Mouse (Mus musculus): ENCODE measurements at regions not wholly inside any gene's neighbourhood (a gene's known extent, or its start where the extent isn't known, plus 50 kb on each side); places are given as distances from the start of the nearest gene placed in this dataset.

GRCm38 (mm10) chr5:52975557-52976088 lies 62.3 kb upstream of the Slc34a2 start:
- Histone ChIP-seq H3K4me3 (no peak overlapping the region), H3K36me3 (no peaks in the 10 kb centered on the region), H3K27me3 (no peaks in the 10 kb centered on the region), H3K9me3 (no peaks in the 10 kb centered on the region), H3K4me1 (0 out of 2 replicates have a peak, but pooled peaks cover 8% of the 10 kb centered on the region), H3K9ac (no peak overlapping the region), H3K4me2 (peak overlapping the region; percentile 18; the same call in 1 of the 2 replicates), H3K27ac (peak overlapping the region; percentile 57)
- WGBS: 52% methylated on average over 8 of the region's 8 CpGs
- peak; percentile 64 for ATAC-seq (ENCODE audit: borderline replicate concordance, extremely low read depth, low FRiP score, low TSS enrichment)

- no peak overlapping the region for H3K4me2 ChIP-seq
Observed at GRCm38 (mm10) chr5:52977826-52978687, 59.8 kb upstream of the Slc34a2 start.

GRCm38 (mm10) chr5:52979458-52979857 lies 58.4 kb upstream of the Slc34a2 start:
- ATAC-seq (ENCODE audit: borderline replicate concordance, extremely low read depth, low FRiP score, low TSS enrichment): no peak
- Histone ChIP-seq H3K36me3 (no peaks in the 10 kb centered on the region), H3K4me3 (no peak overlapping the region), H3K27me3 (no peaks in the 10 kb centered on the region), H3K9me3 (no peaks in the 10 kb centered on the region), H3K9ac (no peak overlapping the region), H3K4me1 (0 out of 2 replicates have a peak, but pooled peaks cover 11% of the 10 kb centered on the region), H3K27ac (no peak overlapping the region), H3K4me2 (no peak overlapping the region)
- WGBS: 14% methylated on average over 1 of the region's 1 CpGs

More at GRCm38 (mm10) chr5:52977826-52978687, 59.8 kb upstream of the Slc34a2 start:
- Histone ChIP-seq H3K27ac (peak overlapping the region; percentile 34; the same call in 1 of the 2 replicates), H3K4me3 (no peak overlapping the region), H3K36me3 (no peaks in the 10 kb centered on the region), H3K9me3 (no peaks in the 10 kb centered on the region), H3K4me1 (0 out of 2 replicates have a peak, but pooled peaks cover 11% of the 10 kb centered on the region), H3K9ac (no peak overlapping the region), H3K27me3 (no peaks in the 10 kb centered on the region)
- WGBS: 56% methylated on average over 9 of the region's 9 CpGs
- no peak for ATAC-seq (ENCODE audit: borderline replicate concordance, extremely low read depth, low FRiP score, low TSS enrichment)

GRCm38 (mm10) chr5:52982056-52982455 lies 55.8 kb upstream of the Slc34a2 start:
- Histone ChIP-seq H3K4me1 (0 out of 2 replicates have a peak, but pooled peaks cover 3% of the 10 kb centered on the region), H3K9me3 (no peaks in the 10 kb centered on the region), H3K27ac (no peak overlapping the region), H3K4me2 (no peak overlapping the region), H3K9ac (no peak overlapping the region), H3K36me3 (no peaks in the 10 kb centered on the region), H3K27me3 (no peaks in the 10 kb centered on the region), H3K4me3 (no peak overlapping the region)
- WGBS: 67% methylated on average over 4 of the region's 4 CpGs
- ATAC-seq (ENCODE audit: borderline replicate concordance, extremely low read depth, low FRiP score, low TSS enrichment): no peak

- Histone ChIP-seq H3K4me3 (no peak overlapping the region), H3K9ac (no peak overlapping the region), H3K27me3 (no peaks in the 10 kb centered on the region), H3K4me2 (no peak overlapping the region), H3K4me1 (0 out of 2 replicates have a peak, but pooled peaks cover 3% of the 10 kb centered on the region), H3K36me3 (no peaks in the 10 kb centered on the region), H3K27ac (no peak overlapping the region), H3K9me3 (no peaks in the 10 kb centered on the region)
- WGBS: 36% methylated on average over 4 of the region's 4 CpGs
- ATAC-seq (ENCODE audit: borderline replicate concordance, extremely low read depth, low FRiP score, low TSS enrichment): no peak
Observed at GRCm38 (mm10) chr5:52982741-52983140, 55.1 kb upstream of the Slc34a2 start.

Data from lung, embryonic 15.5 days (tissue).